Mouse (Mus musculus): ENCODE measurements around the gene Lgals9. TPM values are rescaled to one million over a fixed set of nuclear protein-coding genes. Genes with fewer than 3 reads are reported as not detected.
A peak's percentile ranks its signal among the peaks of the same experiment; 100 is the strongest.

Lgals9 gene
- polyA plus RNA-seq, 1 experiment = 589 TPM

- H3K4me1 ChIP-seq (replicated peaks; ENCODE audit: control insufficient read depth, insufficient read depth, low read length) = peaks cover 5% of the 10 kb centered on the region; the same call in 1 of the 2 replicates
- no peak overlapping the region for H3K27ac ChIP-seq (ENCODE audit: control insufficient read depth, insufficient read depth, low read length)
- H3K36me3 ChIP-seq (ENCODE audit: control insufficient read depth, insufficient read depth, low read length) = no peaks in the 10 kb centered on the region
- TF ChIP-seq POLR2A (IDR thresholded peaks at IDR 0.05; ENCODE audit: control insufficient read depth, extremely low read depth, insufficient read depth, low read length, poor library complexity) (no peak), CTCF (IDR thresholded peaks at IDR 0.05; ENCODE audit: borderline replicate concordance, control insufficient read depth, extremely low read depth, insufficient read depth, low read length, poor library complexity) (no peak)
- WGBS = 89% methylated on average over 5 of the region's 5 CpGs
- peaks cover 16% of the 10 kb centered on the region for H3K27me3 ChIP-seq (ENCODE audit: control insufficient read depth, insufficient read depth, low read length)
- no peak overlapping the region for H3K4me3 ChIP-seq (ENCODE audit: control insufficient read depth, insufficient read depth, low read length)
- DNase-seq = no peak
These were observed 55.4 kb downstream of the Lgals9 start for GRCm38 (mm10) chr11:78929345-78929744.

- 2% methylated on average over 37 of the region's 37 CpGs for WGBS
- no peak overlapping the region for H3K27ac ChIP-seq (ENCODE audit: control insufficient read depth, insufficient read depth, low read length)
- peak; percentile 2 for DNase-seq
These were observed 59.8 kb downstream of the Lgals9 start for GRCm38 (mm10) chr11:78924916-78925315.

GRCm38 (mm10) chr11:78924111-78924510, 60.6 kb downstream of the Lgals9 start:
- no peak overlapping the region for H3K4me3 ChIP-seq (ENCODE audit: control insufficient read depth, insufficient read depth, low read length)
- DNase-seq = no peak

More at GRCm38 (mm10) chr11:78924916-78925315, 59.8 kb downstream of the Lgals9 start:
- Histone ChIP-seq H3K4me1 (replicated peaks; ENCODE audit: control insufficient read depth, insufficient read depth, low read length) (peaks cover 8% of the 10 kb centered on the region), H3K4me3 (ENCODE audit: control insufficient read depth, insufficient read depth, low read length) (no peak overlapping the region), H3K36me3 (ENCODE audit: control insufficient read depth, insufficient read depth, low read length) (no peaks in the 10 kb centered on the region), H3K27me3 (ENCODE audit: control insufficient read depth, insufficient read depth, low read length) (peaks cover 19% of the 10 kb centered on the region)
- no peak for TF ChIP-seq POLR2A (IDR thresholded peaks at IDR 0.05; ENCODE audit: control insufficient read depth, extremely low read depth, insufficient read depth, low read length, poor library complexity)
- TF ChIP-seq CTCF (IDR thresholded peaks at IDR 0.05; ENCODE audit: borderline replicate concordance, control insufficient read depth, extremely low read depth, insufficient read depth, low read length, poor library complexity) = peak; percentile 38; the same call in 1 of the 2 replicates

GRCm38 (mm10) chr11:78922678-78923407, 61.9 kb downstream of the Lgals9 start:
- Histone ChIP-seq H3K27me3 (ENCODE audit: control insufficient read depth, insufficient read depth, low read length) (peaks cover 19% of the 10 kb centered on the region), H3K27ac (ENCODE audit: control insufficient read depth, insufficient read depth, low read length) (no peak overlapping the region), H3K4me3 (ENCODE audit: control insufficient read depth, insufficient read depth, low read length) (no peak overlapping the region), H3K4me1 (replicated peaks; ENCODE audit: control insufficient read depth, insufficient read depth, low read length) (peaks cover 8% of the 10 kb centered on the region), H3K36me3 (ENCODE audit: control insufficient read depth, insufficient read depth, low read length) (no peaks in the 10 kb centered on the region)
- no peak for TF ChIP-seq POLR2A (IDR thresholded peaks at IDR 0.05; ENCODE audit: control insufficient read depth, extremely low read depth, insufficient read depth, low read length, poor library complexity)
- no peak for TF ChIP-seq CTCF (IDR thresholded peaks at IDR 0.05; ENCODE audit: borderline replicate concordance, control insufficient read depth, extremely low read depth, insufficient read depth, low read length, poor library complexity)
- peak; percentile 49 for DNase-seq
- WGBS = 42% methylated on average over 8 of the region's 8 CpGs

More at GRCm38 (mm10) chr11:78924111-78924510, 60.6 kb downstream of the Lgals9 start:
- WGBS = 9% methylated on average over 9 of the region's 9 CpGs
- Histone ChIP-seq H3K4me1 (replicated peaks; ENCODE audit: control insufficient read depth, insufficient read depth, low read length) (peaks cover 8% of the 10 kb centered on the region), H3K27me3 (ENCODE audit: control insufficient read depth, insufficient read depth, low read length) (peaks cover 19% of the 10 kb centered on the region), H3K27ac (ENCODE audit: control insufficient read depth, insufficient read depth, low read length) (no peak overlapping the region), H3K36me3 (ENCODE audit: control insufficient read depth, insufficient read depth, low read length) (no peaks in the 10 kb centered on the region)
- TF ChIP-seq CTCF (IDR thresholded peaks at IDR 0.05; ENCODE audit: borderline replicate concordance, control insufficient read depth, extremely low read depth, insufficient read depth, low read length, poor library complexity) (no peak), POLR2A (IDR thresholded peaks at IDR 0.05; ENCODE audit: control insufficient read depth, extremely low read depth, insufficient read depth, low read length, poor library complexity) (no peak)

GRCm38 (mm10) chr11:78920411-78920939, 64.3 kb downstream of the Lgals9 start, which contains the start of gene Nos2:
Nos2 (plus strand) TSS chr11:78920787.
- TF ChIP-seq POLR2A (IDR thresholded peaks at IDR 0.05; ENCODE audit: control insufficient read depth, extremely low read depth, insufficient read depth, low read length, poor library complexity) (no peak), CTCF (IDR thresholded peaks at IDR 0.05; ENCODE audit: borderline replicate concordance, control insufficient read depth, extremely low read depth, insufficient read depth, low read length, poor library complexity) (no peak)
- Histone ChIP-seq H3K36me3 (ENCODE audit: control insufficient read depth, insufficient read depth, low read length) (no peaks in the 10 kb centered on the region), H3K4me1 (replicated peaks; ENCODE audit: control insufficient read depth, insufficient read depth, low read length) (peaks cover 8% of the 10 kb centered on the region), H3K4me3 (ENCODE audit: control insufficient read depth, insufficient read depth, low read length) (no peak within 1 kb of the TSS), H3K27ac (ENCODE audit: control insufficient read depth, insufficient read depth, low read length) (no peak within 1 kb of the TSS), H3K27me3 (ENCODE audit: control insufficient read depth, insufficient read depth, low read length) (peaks cover 14% of the 10 kb centered on the region)
- no peak for DNase-seq
- WGBS = 38% methylated on average over 6 of the region's 6 CpGs

- no peak overlapping the region for H3K4me3 ChIP-seq (ENCODE audit: control insufficient read depth, insufficient read depth, low read length)
- DNase-seq = no peak
- H3K36me3 ChIP-seq (ENCODE audit: control insufficient read depth, insufficient read depth, low read length) = no peaks in the 10 kb centered on the region
- peaks cover 7% of the 10 kb centered on the region for H3K27me3 ChIP-seq (ENCODE audit: control insufficient read depth, insufficient read depth, low read length)
- 83% methylated on average over 4 of the region's 4 CpGs for WGBS
- peaks cover 5% of the 10 kb centered on the region for H3K4me1 ChIP-seq (replicated peaks; ENCODE audit: control insufficient read depth, insufficient read depth, low read length)
- H3K27ac ChIP-seq (ENCODE audit: control insufficient read depth, insufficient read depth, low read length) = no peak overlapping the region
- no peak for TF ChIP-seq CTCF (IDR thresholded peaks at IDR 0.05; ENCODE audit: borderline replicate concordance, control insufficient read depth, extremely low read depth, insufficient read depth, low read length, poor library complexity)
- TF ChIP-seq POLR2A (IDR thresholded peaks at IDR 0.05; ENCODE audit: control insufficient read depth, extremely low read depth, insufficient read depth, low read length, poor library complexity) = no peak
These were observed 65.0 kb downstream of the Lgals9 start for GRCm38 (mm10) chr11:78919745-78920144.

Measured in thymus, adult 2 months (tissue).